ENCODE assay signal across 12 mouse cellular contexts in genomic region chr12:108210623-108211022, GRCm38 (mm10).
"Had no signal": no experiment of that assay in that cellular context is flagged by ENCODE, and none has a peak within 500 bp of the region (broad histone marks: within the 10 kb centered on the region; RNA-seq: fewer than 3 reads in every experiment).

No protein-coding gene starts in this region.

- ATAC-seq: lung, postnatal 0 days had no signal

- H3K9me3 ChIP-seq: limb, embryonic 13.5 days; liver, embryonic 15.5 days; neural tube, embryonic 12.5 days had no signal

- H3K27ac ChIP-seq: liver, embryonic 15.5 days; neural tube, embryonic 12.5 days had no signal

- H3K9ac ChIP-seq: liver, embryonic 15.5 days; neural tube, embryonic 12.5 days had no signal

- DNase-seq: kidney, adult 8-10 months; lung, adult 2 months; lung, postnatal 36 days; midbrain, embryonic 14.5 days; right cerebral cortex, adult 18-20 months; right cerebral cortex, postnatal 25 days; thymus, postnatal 36 days had no signal

- H3K4me2 ChIP-seq: limb, embryonic 13.5 days; liver, embryonic 15.5 days; neural tube, embryonic 12.5 days had no signal

- H3K4me3 ChIP-seq: limb, embryonic 13.5 days; liver, embryonic 15.5 days; myocyte; neural tube, embryonic 12.5 days had no signal

- H3K27me3 ChIP-seq: limb, embryonic 13.5 days; liver, embryonic 15.5 days; neural tube, embryonic 12.5 days had no signal

- H3K36me3 ChIP-seq: liver, embryonic 15.5 days had no signal
